Mouse (Mus musculus) brain, embryonic 18.5 days (tissue): Measurements from ENCODE around the gene Dppa3.

Experiments used
- DNase-seq: peaks from one replicate; pipeline ENCODE4 v3.0.0-alpha.2; 2012; ENCODE audit warnings: low read depth, low spot score

Dppa3 gene

GRCm38 (mm10) chr6:122626110-122626509, at the start of gene Dppa3:
Gene Dppa3, plus strand, starts transcription at chr6:122626410.
- DNase-seq, result no peak

- DNase-seq, result no peak
Measured at GRCm38 (mm10) chr6:122577030-122577429, 49.2 kb upstream of the Dppa3 start.

- no peak for DNase-seq
Measured at GRCm38 (mm10) chr6:122579086-122579485, 47.1 kb upstream of the Dppa3 start.

- DNase-seq, result no peak
Measured at GRCm38 (mm10) chr6:122591027-122591758, 35.0 kb upstream of the Dppa3 start.

- DNase-seq, result no peak
Measured at GRCm38 (mm10) chr6:122592905-122593304, 33.3 kb upstream of the Dppa3 start.

- no peak for DNase-seq
Measured at GRCm38 (mm10) chr6:122595637-122596036, 30.6 kb upstream of the Dppa3 start.

- no peak for DNase-seq
Measured at GRCm38 (mm10) chr6:122596608-122597007, 29.6 kb upstream of the Dppa3 start.

GRCm38 (mm10) chr6:122598014-122598413, 28.2 kb upstream of the Dppa3 start:
- no peak for DNase-seq

GRCm38 (mm10) chr6:122598436-122598835, 27.8 kb upstream of the Dppa3 start:
- DNase-seq, result no peak

GRCm38 (mm10) chr6:122599054-122599737, 27.0 kb upstream of the Dppa3 start:
- no peak for DNase-seq

GRCm38 (mm10) chr6:122600066-122600646, 26.1 kb upstream of the Dppa3 start:
- DNase-seq, result no peak

- no peak for DNase-seq
Measured at GRCm38 (mm10) chr6:122601031-122601430, 25.2 kb upstream of the Dppa3 start.

- no peak for DNase-seq
Measured at GRCm38 (mm10) chr6:122601615-122602014, 24.6 kb upstream of the Dppa3 start.

- no peak for DNase-seq
Measured at GRCm38 (mm10) chr6:122602242-122602991, 23.8 kb upstream of the Dppa3 start, which contains the start of gene Apobec1. Gene Apobec1, minus strand, starts transcription at chr6:122602444.

GRCm38 (mm10) chr6:122602992-122603322, 23.3 kb upstream of the Dppa3 start:
- no peak for DNase-seq

GRCm38 (mm10) chr6:122604260-122604659, 21.9 kb upstream of the Dppa3 start:
- DNase-seq, result no peak

GRCm38 (mm10) chr6:122605483-122605882, 20.7 kb upstream of the Dppa3 start:
- no peak for DNase-seq

- DNase-seq, result no peak
Measured at GRCm38 (mm10) chr6:122606661-122607060, 19.5 kb upstream of the Dppa3 start.

GRCm38 (mm10) chr6:122607700-122608099, 18.5 kb upstream of the Dppa3 start:
- no peak for DNase-seq

- no peak for DNase-seq
Measured at GRCm38 (mm10) chr6:122608434-122609376, 17.5 kb upstream of the Dppa3 start.

GRCm38 (mm10) chr6:122609377-122609728, 16.9 kb upstream of the Dppa3 start:
- DNase-seq, result no peak
